Mouse (Mus musculus) kidney, adult 8-10 months (tissue): ENCODE results near the gene Adamts2.

Experiments used
- DNase-seq, 2 experiments: peaks; one replicate each; pipeline ENCODE4 v3.0.0; 2022

Gene Adamts2

DNA sequence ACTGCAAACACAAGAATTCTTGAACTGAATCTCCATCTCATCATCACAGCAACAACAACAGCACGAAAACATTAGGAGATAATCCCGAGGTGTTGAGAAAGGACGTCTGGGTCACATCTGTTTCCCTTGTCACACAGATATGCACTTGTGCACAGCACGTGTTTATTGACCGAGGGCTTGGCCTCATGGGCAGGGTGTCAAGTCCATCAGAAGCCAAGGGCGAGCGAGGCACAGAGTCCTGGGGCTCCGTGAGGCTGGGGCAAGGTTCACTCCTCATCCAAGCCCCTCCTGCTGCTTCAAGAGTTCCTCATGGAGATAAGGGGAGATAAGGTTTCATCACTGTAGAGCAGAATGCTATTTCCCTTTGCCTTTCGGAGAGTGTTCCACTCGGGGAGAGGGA is 137.6 kb downstream of the Adamts2 start:
- DNase-seq, result peak; percentile 31 to 44

DNA sequence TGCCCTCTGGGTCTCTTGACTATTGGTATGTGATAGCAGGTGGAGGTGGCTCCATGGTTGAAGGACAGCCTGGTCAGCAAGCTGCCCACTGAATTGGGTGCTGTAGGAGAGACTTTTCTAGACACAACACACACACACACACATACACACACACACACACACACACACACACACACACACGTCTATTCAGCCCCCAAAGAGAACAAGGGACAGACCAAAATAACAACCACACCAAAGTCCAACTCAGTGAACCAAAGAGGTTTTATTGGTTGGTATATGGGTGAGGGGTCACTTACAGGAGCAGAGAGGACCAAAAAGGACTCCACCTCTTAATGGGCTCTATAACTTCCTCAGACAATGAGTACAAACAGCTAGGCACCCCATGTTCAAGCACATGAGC is 140.3 kb downstream of the Adamts2 start:
- peak; percentile 34 to 52 for DNase-seq

DNA sequence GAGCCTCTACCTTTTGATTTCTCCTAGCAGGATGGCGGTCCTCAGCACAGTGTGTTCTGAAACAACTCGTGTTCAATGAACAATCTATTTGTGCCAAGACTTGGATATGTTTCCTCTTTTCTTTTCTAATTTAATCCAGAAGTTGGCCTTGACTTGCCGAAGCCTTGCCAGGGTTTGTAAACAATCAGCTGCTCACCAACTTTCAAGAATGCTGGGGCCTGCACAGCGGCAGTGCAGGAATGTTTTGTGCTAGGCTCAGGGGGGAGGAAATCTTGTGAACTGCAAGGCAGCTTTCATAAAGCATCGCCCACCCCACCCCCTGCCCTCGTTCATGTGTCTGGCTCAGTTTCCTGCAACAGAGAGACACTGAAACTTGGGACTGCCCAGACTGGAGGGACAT is 143.1 kb downstream of the Adamts2 start:
- DNase-seq, result peak in 1 of 2 experiments; percentile 10

DNA sequence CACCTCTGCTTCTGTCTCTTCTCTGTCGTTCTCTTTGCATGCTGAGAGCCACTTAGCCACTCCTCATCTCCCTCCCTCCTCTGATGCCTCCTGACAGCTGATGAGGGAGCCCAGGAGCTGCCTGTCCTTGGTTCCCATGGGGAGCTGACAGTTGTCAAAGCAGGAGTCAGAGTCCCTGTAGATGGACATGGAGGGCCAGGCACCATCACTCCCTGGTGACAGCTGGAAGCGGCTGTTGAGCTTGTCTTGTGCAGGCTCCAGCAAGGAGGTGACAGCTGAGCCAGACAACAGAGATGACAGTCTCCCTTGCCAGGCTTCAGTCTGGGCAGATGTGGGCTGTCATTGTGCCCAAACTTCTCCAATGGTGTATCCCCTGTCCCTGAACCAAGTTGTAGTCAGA is 144.6 kb downstream of the Adamts2 start:
- DNase-seq, result no peak

DNA sequence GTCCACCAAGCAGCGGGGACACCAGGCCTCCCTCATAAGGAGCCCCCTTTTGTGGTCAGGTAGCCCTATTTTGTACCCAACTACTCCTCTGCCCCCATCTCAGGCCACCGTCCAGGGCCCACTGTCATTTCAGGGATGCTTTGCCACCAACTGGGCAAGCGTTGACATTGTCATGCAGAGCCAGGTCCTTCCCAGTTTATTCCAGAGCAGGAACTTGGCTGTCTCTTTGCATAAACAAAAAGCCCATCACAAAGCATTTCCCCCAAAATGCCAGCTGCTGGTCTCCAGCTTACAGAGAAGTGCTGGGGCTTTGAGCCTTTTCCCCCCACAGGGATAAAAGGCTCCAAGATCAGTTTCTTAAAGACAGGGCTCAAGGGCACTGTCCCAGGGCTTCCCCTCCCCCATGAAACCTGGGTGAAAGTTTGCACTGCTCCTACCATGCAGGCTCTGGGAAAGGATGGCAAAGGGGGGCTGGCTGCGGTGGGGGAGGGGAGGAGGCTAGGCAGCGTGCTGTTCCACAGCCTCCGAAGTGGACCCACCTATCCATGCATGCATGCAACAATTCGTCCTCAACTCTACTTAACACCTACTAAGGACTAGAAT is 149.2 kb downstream of the Adamts2 start:
- DNase-seq, result no peak

DNA sequence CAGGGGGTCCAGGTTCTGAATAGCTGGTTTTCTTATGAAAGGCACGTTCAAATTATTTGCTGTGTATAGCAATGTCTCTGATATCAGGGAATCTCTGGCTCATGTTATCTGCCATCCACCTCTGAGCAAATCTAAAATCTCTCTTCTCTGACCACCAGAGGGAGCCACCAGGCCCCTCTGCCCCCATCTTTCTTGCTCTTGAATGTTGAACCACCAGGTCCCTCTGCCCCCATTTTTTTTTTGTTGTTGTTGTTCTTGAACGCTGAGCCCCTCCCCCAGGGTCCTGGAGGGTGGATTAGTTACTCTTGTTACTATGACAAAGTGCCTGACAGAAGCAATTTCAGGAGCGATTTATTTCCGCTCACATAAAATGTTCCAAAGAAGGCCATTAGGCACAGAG is 155.9 kb downstream of the Adamts2 start:
- DNase-seq, result no peak

DNA sequence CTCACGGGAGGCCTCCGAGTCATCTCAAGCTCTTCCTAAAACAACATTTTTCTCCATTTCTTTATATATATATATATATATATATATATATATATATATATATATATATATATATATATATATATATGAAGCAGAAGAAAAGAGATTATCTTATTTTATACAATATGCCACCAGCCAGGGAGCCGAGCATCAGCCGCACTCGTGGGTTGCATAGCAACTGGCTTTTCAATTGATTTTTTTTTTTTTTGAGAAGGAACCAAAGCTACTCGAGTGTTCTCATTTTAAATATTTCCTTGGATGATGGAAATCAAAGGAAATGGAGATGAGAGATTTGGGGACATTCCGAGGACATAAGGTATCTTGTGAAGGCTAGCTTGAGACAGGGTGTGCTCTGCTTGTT is 164.6 kb downstream of the Adamts2 start:
- DNase-seq, result no peak

DNA sequence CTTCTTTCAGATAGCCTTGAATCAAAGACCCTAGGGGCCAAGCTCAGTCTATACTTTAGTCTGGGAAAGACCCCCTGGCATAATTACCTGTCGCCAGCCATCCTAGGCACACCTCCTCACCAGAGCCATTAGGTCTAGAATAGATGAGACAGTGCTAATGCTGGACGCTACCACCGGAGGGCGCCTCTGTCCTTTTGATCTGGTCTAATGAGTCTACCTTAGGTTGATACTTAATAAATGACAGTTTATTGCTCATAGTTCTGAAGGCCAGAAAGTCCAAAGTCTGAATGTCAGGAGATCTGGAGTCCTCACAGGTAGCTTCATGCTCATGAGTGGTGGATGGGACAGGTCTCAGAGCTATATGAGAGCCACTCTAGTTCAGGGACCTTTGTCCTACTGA is 165.2 kb downstream of the Adamts2 start:
- DNase-seq, result peak; percentile 19 to 47

DNA sequence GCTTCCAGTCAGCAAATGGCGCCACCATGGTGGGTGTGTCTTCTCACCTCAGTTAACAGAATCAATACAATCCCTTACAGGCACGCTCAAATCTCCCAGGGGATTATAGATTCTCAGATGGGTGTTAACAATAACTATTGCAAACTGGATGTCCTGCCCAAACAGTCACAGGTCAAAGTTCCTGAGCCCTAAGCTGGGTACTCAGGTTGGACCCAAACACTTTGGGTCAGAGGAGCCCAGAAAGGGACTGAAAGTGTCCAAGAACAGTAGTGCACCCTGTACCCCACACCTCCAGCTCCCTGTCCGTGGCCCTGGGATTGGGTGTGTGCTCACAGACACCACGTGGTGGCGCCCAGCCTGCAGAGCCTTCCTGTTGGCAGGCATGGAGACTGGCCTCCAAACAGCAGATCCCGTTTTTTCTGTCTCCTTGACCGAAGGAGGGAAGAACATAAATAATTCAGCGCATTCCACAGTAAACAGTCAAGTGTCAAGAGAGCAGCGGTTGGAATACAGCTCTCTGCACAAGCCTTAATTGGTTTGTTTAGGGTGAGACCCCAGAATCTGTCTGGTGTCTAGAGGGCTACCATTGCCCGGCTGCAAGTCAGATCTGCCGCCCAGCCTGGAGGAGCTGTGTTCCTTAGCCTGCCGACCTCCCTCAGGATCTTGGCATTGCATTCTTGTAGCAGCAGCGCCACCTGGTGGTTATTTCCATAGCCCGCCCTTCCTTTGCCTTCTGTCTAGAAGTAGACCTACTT is 167.3 kb downstream of the Adamts2 start:
- peak; percentile 79 to 92 for DNase-seq

DNA sequence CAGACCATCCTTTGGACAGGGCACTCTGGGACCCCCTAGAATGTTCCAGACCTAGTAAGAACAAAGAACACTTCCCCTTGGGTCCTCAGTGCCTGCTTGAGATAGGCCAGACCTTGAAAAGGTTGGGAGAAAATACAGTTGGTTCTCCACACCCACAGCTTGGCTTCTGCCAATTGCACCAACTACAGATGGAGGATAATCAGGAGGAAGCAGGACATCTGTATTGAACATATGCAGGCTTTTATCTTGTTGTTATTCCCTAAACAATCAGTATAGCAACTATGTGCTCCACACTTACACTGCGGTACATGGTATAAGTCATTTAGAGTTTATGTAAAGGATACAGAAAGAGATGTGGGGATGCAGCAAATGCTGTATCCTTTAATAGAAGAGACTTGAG is 169.1 kb downstream of the Adamts2 start:
- DNase-seq, result no peak

DNA sequence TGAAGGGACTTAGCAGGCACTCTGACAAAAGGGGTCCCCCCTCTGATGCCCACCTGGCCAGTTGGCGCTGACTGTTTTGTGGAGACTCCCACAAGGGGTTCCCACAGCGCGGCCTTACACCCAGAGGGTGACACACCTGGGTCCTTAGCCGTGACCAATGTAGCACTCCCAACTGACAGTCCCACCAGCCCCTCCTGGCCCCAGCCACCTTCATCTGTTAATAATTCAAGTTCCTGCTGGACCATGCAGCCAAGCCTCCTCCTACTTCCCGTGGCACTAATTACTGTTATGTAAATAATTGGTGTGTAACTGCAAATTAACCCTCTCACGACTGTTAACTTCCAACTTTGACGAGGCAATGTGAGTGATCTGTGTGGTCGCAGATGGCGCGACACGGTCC is 195.8 kb downstream of the Adamts2 start:
- no peak for DNase-seq

DNA sequence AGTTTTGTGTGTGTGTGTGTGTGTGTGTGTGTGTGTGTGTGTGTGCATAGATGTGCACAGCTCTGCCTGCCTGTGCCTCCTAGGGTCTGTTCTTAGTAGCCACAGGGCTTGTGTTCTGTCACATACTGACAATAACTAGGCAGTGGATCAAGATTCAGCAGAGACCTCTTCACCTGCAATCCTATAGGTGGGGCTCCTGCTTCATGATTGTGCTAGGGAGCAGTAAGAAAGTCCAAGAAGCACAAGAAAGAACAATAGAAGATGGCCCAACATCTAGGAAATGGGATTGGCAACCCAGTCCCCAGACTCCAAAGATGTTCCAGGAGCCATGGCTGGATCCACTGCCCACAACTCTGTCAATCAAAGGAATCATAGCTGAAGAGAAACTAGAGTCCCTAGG is 197.0 kb downstream of the Adamts2 start:
- DNase-seq, result no peak

DNA sequence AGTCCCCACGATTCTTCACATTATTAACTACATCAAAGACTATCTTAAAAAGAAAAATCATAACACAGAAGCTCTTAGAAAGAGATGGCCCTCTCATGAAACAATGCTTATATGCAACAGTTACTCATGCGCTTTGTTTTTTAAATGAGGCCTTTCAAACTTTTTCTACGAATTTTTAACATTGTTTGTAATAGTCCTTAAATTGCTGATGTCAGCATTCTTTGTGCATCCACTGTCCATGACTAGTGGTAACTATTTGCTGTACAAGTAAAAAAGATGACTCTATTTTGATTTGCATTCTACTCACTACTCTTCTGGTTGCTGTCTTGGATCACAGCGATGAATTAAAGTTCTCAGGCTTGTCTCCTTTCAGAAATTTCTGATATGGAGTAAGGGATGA is 212.3 kb downstream of the Adamts2 start:
- DNase-seq, result no peak

DNA sequence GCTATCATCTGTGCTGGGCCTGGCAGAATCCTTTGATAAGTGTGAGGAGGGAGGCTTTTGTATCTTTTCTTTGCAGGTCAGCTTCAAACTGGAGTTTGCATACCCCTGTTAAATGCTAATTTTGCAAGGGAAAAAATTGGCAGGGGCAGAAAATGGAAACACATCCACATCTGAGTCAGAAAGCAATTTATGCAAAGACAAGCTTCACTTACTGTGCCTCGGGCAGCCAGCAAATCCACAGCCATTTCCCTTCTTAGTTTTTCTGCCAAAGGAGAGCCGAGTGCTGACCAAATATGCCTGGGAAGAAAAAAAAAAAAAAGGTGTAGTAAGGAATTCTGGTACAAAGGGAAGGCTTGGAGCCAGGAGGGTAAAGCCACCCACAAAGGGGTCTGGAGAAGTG is 224.3 kb downstream of the Adamts2 start:
- DNase-seq, result peak in 1 of 2 experiments; percentile 19

DNA sequence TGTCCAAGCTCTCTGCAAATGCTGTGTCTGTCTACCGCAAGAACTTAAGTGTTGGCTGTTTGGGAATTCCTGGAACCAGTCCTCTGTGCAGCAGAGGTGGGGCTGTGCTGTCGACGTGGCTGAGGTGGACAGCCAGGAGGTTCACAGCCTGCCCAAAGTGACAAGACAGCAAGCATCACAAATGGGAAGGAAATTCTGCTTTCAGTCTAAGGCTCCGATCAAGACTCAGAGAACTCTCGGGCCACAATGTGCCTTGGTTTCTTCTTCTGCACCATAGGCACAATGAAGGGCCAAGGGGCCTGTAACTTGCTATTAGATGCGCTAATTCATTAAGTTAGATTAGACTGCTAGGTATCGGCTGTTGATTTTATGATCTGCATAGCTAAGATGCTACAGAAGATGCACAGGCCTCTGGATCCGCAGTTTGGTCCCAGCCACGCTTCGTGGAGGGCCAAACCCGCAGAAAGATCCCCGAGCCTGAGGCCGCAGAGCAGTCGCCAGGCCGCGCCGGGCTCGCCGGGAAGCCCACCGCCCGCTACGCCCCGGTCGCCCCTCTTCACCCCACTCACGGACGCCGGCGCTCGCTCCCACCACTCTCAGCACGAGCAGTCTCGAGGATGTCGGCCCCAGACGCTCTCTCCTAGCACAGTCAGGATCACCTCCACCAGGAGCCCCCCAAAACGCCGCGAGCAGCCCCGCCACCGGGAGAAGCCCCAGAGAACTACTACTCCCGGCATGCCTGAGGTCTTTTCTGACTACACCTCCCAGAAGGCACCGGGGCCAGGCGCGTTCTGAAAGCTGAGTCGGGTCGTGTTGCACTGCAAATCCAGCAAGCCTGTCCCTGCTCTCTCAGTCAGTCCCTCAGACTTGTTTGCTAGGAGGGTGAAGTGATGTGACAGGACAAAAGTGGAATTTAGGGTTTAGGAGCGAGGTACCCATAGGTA is 225.4 kb downstream of the Adamts2 start, which contains the start of gene Zfp354c:
TSS of gene Zfp354c (minus strand) at position 715 of the 944 bp plus-strand sequence.
- peak; percentile 79 to 84 for DNase-seq

DNA sequence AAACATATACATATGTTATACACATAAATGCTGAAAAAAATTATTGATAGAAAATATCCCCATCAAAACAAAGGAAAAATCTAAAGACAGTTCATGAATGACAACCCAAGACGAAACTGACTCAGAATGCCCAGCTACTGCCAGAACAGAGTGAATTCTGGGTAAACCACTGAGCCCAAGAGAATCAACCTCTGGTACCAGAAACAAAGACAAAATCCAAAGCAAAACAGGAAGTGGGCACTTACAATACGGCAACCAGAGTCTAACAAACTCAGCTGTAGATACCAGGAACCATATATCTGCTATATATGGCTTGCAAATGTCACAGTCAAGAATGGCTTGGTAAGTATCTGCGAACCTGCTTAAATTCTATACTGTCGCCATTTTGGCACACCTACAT is 233.8 kb downstream of the Adamts2 start:
- no peak for DNase-seq

DNA sequence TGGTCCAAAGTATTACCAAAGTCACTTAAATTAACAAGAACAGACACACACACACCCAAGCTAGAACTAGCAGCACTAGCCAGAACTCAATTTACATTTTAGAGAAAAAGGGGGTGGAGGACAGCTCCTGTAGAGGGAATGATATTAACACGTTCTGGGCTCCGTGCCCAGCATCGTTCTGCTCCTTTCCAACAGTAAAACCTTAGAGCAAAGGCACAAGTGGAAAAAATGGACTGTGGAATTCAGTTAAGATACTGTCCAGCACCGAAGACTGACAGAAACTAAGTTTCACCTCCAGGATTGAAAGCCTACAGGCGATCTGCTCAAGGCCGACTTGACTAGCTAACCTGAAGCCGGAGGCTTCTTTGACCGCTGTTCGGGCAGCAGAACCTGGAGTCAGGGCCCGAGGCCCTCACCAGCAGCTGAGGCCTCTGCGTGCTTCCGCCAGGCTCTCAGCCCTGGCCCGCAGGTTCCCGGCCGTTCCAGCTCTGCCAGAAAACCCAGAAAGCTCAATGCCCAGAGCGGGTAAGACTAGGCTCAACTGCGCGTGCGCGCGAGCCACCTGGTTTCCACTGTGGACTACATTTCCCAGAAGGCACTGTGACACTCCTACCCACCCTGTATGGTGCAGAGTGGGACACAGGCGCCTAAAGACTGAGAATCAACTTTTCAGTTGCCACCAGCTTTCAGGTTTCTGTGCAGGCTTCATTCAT is 239.3 kb downstream of the Adamts2 start, which contains the start of gene Zfp879:
TSS of gene Zfp879 (minus strand) at position 530 of the 713 bp plus-strand sequence.
- DNase-seq, result peak; percentile 95

DNA sequence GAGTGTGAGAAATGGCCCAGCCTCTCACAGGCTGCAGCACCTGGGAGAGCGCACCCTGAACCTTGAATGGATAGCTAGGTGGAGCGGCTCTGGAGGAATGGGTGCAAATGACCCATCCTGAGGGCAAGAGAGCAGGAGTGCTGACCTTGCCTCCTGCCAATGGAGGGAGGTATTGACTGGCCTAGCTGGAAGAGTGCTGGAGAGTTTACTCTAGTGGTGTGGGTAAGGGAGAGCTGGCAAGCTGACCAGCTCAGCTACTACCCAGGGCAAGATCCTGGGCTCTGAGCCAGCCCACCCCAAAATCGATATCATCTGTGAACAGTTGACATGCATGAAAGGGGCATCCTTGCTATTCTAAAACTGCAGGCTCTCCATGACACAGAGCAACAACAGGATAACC is 244.1 kb downstream of the Adamts2 start:
- no peak for DNase-seq

DNA sequence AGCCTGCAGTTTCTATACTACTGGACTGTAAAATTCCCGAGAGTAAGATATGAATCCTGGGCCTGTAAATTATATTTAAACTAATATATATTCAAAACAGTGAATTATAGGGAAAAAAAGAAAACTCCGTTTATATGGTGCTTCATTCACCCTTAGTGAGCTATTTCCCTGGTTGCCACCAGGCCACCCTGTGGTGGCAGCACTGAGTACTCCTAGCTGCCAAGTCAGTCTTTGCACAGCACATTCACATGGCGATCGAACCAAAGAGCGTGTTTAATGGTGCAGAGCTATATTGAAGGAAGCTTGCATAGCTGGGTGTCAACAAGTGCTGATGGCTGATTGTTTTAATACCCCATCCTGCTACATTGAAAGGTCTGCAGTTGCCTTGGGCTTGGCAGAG is 245.2 kb downstream of the Adamts2 start:
- DNase-seq, result no peak

DNA sequence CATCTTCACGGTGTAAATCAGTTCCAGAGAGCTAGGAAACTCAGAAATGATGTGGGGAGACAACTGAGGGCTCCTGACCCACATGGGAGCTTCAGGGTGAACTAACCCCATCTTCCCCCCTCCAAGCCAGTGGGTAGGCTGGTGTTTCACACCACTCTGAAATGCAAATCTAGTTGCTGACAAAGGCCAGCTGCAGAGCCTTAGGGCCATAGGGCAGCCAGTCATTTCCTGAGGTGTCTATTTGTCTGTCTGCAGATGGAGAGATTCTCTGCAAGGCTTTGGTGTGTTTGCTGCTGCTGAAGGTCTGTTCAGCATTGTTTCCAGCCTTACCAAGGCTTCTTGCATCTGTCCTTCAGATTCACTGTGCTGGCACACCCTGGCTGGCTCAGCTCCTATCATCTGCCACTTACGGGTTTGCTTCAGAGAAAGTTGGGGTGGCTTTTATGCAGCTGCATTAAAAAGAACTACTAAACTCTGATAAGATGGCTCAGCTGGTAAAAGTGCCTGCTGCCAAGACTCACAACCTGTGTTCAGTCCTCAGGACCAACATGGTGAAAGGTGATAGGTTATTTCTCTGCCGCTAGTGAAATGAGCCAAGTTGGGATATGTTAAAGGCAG is 246.7 kb downstream of the Adamts2 start:
- DNase-seq, result no peak

DNA sequence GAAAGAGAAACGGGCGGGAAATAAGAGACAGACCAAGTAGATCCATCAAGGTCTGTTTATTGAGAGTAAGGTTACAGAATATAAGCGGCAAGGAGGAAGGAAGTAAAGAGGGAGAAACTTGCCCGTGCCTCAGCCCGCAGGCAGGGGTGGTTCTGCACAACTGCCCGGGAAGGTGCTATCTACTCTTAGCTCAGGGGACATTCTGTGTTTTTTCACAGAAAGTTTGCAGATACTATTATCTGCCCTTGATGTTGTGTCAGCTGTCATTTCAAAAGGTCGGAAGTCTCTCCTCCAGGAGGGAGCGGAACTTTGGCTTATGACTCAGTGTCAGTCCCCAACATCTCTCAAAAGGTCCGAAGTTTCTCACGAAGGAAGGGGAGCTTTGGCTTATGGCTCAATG is 247.4 kb downstream of the Adamts2 start:
- no peak for DNase-seq

DNA sequence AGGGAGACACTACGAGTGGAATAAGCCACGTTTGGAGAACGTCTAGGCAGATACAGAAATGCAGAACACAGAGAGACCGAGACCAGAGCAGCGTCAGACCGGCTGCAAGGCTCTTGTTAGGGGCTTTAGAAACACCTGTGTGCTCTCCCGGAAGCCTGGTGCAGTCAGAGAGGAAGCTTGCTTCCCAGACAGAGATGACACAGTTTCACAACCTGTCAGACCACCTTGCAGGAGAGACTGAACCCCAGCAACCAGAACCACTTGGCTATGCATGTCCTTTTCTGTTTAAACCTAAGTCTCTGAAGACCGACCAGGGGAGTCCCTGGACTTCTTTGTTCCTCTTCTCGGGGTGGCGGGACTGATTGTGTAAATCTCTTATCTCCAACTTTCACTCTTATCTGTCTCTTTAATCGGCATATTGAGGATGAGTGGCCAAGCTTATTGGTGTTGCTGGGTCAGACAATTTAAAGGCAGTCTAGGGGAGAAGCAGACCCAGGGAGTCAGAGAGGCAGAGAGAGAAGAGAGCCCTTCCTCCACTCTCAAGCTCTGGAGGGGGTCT is 248.4 kb downstream of the Adamts2 start, which contains the start of gene Grm6:
TSS of gene Grm6 (plus strand) at position 509 of the 559 bp plus-strand sequence.
- DNase-seq, result no peak
